Mouse (Mus musculus) neural tube, embryonic 14.5 days (tissue): ENCODE measurements around the gene Rin3. TPM values are rescaled to one million over a fixed set of nuclear protein-coding genes. Genes with fewer than 3 reads are reported as not detected.

ENCODE experiments used
- ATAC-seq: fragments of 200-750 bp; cut with Nextera tagmentation; 2 replicates; pipeline ENCODE4 v1.8.0; 2017; ENCODE audit warnings: low read depth, mild to moderate bottlenecking, moderate TSS enrichment, moderate library complexity
- H3K27ac ChIP-seq: fragments of 300-500 bp; sonication (generic); 2 replicates; pipeline ENCODE4 v1.5.1; 2014; ENCODE audit warnings: low read depth, mild to moderate bottlenecking, control low read depth, low read length, moderate library complexity, mixed read lengths
- H3K27me3 ChIP-seq: fragments of 300-500 bp; sonication (generic); 2 replicates; pipeline ENCODE4 v1.6.1; 2014; ENCODE audit warnings: low read length; ENCODE audit not compliant: control insufficient read depth, insufficient read depth
- H3K36me3 ChIP-seq: fragments of 300-500 bp; sonication (generic); 2 replicates; pipeline ENCODE4 v1.6.1; 2014; ENCODE audit warnings: low read length, mixed read lengths; ENCODE audit not compliant: control insufficient read depth, insufficient read depth
- H3K4me1 ChIP-seq: fragments of 300-500 bp; sonication (generic); 2 replicates; pipeline ENCODE4 v1.6.1; 2014; ENCODE audit warnings: low read length; ENCODE audit not compliant: control insufficient read depth, insufficient read depth
- H3K4me2 ChIP-seq: fragments of 300-500 bp; sonication (generic); 2 replicates; pipeline ENCODE4 v1.6.1; 2014; ENCODE audit warnings: mild to moderate bottlenecking, low read depth, low read length, control low read depth
- H3K4me3 ChIP-seq: fragments of 300-500 bp; sonication (generic); 2 replicates; pipeline ENCODE4 v1.5.1; 2014; ENCODE audit warnings: low read depth, low read length, control low read depth, mixed read lengths
- H3K9ac ChIP-seq: fragments of 300-500 bp; sonication (generic); replicated peaks from 2 replicates; pipeline ENCODE4 v1.6.1; 2014; ENCODE audit warnings: low read depth, mild to moderate bottlenecking, control low read depth, low read length, mixed read lengths
- H3K9me3 ChIP-seq: fragments of 300-500 bp; sonication (generic); 2 replicates; pipeline ENCODE4 v1.6.1; 2016; ENCODE audit warnings: low read length; ENCODE audit not compliant: control insufficient read depth
- WGBS: fragments of 180-500 bp; shearing (Covaris S2); extraction: QIAGEN DNeasy Blood & Tissue Kit; methylation state at CpG from one replicate; pipeline ENCODE4 v1.1.7; 2014; 5-methylcytosine and 5-hydroxymethylcytosine counted together
- polyA plus RNA-seq: library from polyadenylated mRNA; unstranded; fragments of >200 nt; fragmentation: Nextera tagmentation; extraction: Ambion mirVana; gene quantifications from 2 replicates; pipeline ENCODE4 v1.2.1, GENCODE M21; 2014

Gene Rin3
- polyA plus RNA-seq, 1 experiment from 2014 or later, result 0.95 TPM

DNA sequence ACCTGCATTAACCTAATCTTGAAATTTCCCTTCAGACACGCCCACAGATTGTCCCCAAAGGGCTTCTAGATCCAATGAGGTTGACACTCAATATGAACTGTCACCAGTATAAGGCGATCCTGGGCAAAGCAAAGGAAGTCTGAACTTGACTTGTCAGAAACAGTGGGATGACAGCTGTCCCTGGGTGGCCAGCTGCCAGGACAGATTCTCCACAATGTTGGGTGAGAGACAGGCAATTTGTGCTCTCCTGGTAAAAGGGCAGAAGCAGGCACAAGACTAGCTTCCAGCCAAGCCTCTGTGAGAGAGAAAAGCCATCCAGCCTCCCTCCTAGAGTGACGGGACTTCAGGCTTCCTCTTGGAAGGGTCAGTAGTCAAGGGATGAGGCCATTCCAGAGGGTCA, 89.5 kb downstream of the Rin3 start:
- ATAC-seq, result no peak
- 86% methylated on average over 3 of the region's 3 CpGs for whole genome bisulfite sequencing
- Histone ChIP-seq H3K36me3 (no peaks in the 10 kb centered on the region), H3K4me1 (no peaks in the 10 kb centered on the region), H3K4me2 (no peak overlapping the region), H3K9ac (no peak overlapping the region), H3K4me3 (no peak overlapping the region), H3K27ac (no peak overlapping the region), H3K9me3 (no peaks in the 10 kb centered on the region), H3K27me3 (no peaks in the 10 kb centered on the region)

DNA sequence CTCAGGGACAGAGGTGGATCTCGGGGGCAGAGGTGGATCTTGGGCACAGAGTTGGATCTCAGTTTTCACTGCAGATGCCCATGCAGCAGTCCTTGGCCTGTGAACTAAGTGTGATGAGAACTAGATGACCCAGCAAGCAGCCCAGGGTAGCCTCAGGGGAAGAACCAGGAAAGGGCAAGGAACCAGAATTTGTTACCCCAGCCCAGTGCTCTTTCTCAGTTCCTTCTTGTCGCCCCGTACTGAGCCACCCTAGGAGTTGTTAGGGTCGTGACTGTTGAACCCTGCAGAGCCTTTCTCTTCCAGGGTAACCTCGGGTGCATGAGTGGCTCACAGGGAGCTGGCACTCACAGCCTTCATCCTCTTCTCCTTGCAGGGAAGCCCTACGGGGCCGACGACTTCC, 99.3 kb downstream of the Rin3 start:
- Histone ChIP-seq H3K9me3 (no peaks in the 10 kb centered on the region), H3K4me3 (no peak overlapping the region), H3K4me2 (no peak overlapping the region), H3K36me3 (no peaks in the 10 kb centered on the region), H3K4me1 (no peaks in the 10 kb centered on the region), H3K9ac (no peak overlapping the region), H3K27ac (no peak overlapping the region), H3K27me3 (no peaks in the 10 kb centered on the region)
- 87% methylated on average over 8 of the region's 8 CpGs for WGBS
- no peak for ATAC-seq

DNA sequence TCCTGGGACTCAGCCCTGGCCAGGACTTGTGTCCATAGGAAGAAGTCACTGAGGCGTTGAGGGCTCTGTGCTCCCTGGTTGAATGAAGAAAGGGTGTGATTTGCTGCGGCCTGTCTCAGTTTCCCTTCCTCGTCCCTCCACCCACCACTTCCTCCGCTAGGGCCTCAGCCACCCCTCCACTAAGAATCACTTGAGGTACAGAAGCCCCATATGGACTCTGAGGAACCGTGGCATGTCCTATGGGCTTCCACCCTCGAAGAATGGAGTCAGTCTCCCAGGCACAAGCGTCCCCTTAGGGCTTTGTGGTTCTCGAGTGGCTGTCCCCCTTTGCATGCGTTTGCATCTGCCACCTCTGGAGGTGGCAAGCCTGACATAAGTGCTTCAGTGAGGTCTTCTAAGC, 100.4 kb downstream of the Rin3 start:
- Histone ChIP-seq H3K4me2 (no peak overlapping the region), H3K27ac (no peak overlapping the region), H3K4me1 (no peaks in the 10 kb centered on the region), H3K36me3 (no peaks in the 10 kb centered on the region), H3K27me3 (no peaks in the 10 kb centered on the region), H3K9me3 (no peaks in the 10 kb centered on the region), H3K9ac (no peak overlapping the region), H3K4me3 (no peak overlapping the region)
- 91% methylated on average over 9 of the region's 9 CpGs for WGBS
- ATAC-seq, result no peak

DNA sequence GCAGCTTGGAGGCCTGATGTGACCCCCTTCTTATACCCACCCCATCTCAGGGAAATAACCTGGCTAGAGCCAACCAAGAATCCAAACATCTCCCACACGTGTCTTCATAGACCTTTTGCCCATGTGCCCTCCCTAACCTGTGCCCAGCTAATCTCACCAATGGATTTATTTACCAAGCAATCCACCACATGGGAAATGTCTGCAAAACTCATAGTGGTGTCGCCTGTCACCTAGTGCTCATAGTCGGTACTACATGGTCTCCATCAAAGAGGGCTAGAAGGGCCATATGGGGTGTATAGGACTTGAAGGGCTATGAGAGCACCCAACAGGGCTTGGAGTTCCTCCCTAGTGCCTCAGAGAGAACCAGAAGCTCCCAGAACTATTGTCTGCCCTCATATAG, 102.0 kb downstream of the Rin3 start:
- ATAC-seq, result peak; percentile 49; the same call in 1 of the 2 replicates
- Histone ChIP-seq H3K27me3 (no peaks in the 10 kb centered on the region), H3K27ac (no peak overlapping the region), H3K9me3 (no peaks in the 10 kb centered on the region), H3K4me3 (no peak overlapping the region), H3K36me3 (no peaks in the 10 kb centered on the region), H3K9ac (no peak overlapping the region), H3K4me2 (no peak overlapping the region), H3K4me1 (no peaks in the 10 kb centered on the region)
- WGBS, result 36% methylated on average over 3 of the region's 3 CpGs

DNA sequence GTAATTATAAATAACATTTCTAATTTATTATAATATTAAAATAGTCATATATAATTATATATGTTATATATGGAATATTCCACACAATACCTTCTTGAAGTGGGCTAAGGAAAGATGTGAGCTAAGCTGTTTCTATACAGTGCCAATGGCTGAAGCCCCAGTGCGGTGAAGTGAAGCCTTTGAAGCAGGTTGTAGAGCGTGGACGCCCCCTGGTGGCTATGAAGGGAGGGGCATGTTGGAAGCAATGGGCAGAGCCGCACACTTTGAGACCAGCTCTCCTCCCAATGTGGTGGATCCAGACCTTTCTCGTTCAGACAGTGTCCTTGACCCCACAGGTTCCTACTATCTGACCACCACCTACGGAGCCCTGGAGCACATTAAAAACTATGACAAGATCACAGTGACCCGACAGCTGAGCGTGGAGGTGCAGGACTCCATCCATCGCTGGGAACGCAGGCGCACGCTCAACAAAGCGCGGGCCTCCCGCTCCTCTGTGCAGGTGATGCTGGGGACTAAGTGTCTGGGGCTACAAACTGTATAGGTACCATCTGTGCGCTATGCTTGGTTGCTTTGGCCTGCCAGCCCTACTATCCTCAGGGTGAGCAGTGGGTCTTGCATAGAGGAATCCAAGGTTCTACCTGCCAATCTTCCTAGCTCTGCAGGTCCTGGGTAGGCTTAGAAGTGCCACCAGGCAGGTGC, 104.5 kb downstream of the Rin3 start:
- Histone ChIP-seq H3K4me3 (no peak overlapping the region), H3K4me1 (no peaks in the 10 kb centered on the region), H3K9me3 (no peaks in the 10 kb centered on the region), H3K4me2 (no peak overlapping the region), H3K9ac (no peak overlapping the region), H3K27me3 (no peaks in the 10 kb centered on the region), H3K27ac (no peak overlapping the region), H3K36me3 (no peaks in the 10 kb centered on the region)
- 50% methylated on average over 16 of the region's 16 CpGs for whole genome bisulfite sequencing
- ATAC-seq, result peak; percentile 89

DNA sequence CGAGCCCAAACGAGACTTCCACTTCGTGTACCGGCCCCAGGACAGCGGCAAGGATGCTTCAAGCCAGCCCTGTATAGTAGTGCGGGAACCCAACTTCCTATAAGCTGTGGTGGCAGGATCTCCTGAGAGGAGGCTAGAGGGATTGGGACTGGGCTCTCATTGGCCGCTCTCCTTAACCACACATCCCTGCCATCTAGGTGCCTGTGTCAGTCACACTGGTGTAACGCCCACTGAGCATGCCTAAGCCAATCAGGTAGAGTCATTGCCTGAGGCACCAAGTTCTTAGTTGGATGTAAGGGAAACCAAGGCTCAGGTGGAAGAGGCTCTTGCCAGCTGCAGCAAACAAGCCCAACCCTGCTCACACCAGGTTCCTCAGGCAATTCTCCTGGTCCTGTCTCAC, 107.2 kb downstream of the Rin3 start:
- Histone ChIP-seq H3K4me1 (no peaks in the 10 kb centered on the region), H3K4me2 (no peak overlapping the region)
- no peak for ATAC-seq

DNA sequence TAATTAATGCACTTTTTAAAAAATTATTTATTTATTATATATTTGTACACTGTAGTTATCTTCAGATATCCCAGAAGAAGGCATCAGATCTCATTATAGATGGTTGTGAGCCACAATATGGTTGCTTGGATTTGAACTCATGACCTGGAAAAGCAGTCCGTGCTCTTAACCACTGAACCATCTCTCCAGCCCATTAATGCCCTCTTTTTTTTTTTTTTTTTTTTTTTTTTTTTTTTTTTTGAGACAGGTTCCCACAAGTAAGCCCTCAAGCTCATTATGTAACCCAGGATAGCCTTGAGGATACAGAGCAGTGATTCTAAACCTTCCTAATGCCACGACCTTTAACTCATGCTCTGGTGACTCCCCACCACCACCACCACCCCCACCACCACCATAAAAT, 108.3 kb downstream of the Rin3 start:
- H3K9ac ChIP-seq, result no peak overlapping the region
- H3K27ac ChIP-seq, result no peak overlapping the region
- no peaks in the 10 kb centered on the region for H3K36me3 ChIP-seq
- H3K9me3 ChIP-seq, result no peaks in the 10 kb centered on the region
- H3K4me1 ChIP-seq, result 0 out of 2 replicates have a peak, but pooled peaks cover under 1% of the 10 kb centered on the region
- 93% methylated on average over 2 of the region's 2 CpGs for WGBS
- H3K27me3 ChIP-seq, result no peaks in the 10 kb centered on the region
- H3K4me3 ChIP-seq, result no peak overlapping the region
- ATAC-seq, result no peak
- no peak overlapping the region for H3K4me2 ChIP-seq

More for the DNA sequence above, 107.2 kb downstream of the Rin3 start:
- Histone ChIP-seq H3K9ac (no peak overlapping the region), H3K27me3 (no peaks in the 10 kb centered on the region), H3K27ac (no peak overlapping the region), H3K9me3 (no peaks in the 10 kb centered on the region), H3K4me3 (no peak overlapping the region), H3K36me3 (no peaks in the 10 kb centered on the region)
- WGBS, result 35% methylated on average over 8 of the region's 8 CpGs

DNA sequence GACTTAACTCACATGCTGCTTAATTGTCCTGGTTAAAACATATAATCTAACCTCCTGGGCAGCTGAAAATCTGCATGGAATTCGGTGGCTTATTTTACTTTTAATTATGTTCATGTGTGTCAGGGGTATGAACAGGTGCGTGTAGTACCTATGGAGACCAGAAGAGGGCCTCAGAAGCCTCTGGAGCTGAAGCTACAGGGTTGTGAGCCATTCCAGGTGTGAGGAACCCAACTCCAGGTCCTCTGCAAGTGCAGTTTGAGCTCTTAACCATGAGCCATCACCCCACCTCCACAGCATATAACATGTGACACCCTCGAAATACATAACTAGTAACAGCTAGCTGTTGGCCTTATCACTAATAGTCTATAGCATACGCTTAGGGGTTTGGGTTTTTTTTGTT, 109.1 kb downstream of the Rin3 start:
- Histone ChIP-seq H3K4me2 (no peak overlapping the region), H3K9me3 (no peaks in the 10 kb centered on the region), H3K4me1 (0 out of 2 replicates have a peak, but pooled peaks cover 2% of the 10 kb centered on the region), H3K27ac (no peak overlapping the region), H3K4me3 (no peak overlapping the region), H3K9ac (no peak overlapping the region), H3K27me3 (no peaks in the 10 kb centered on the region), H3K36me3 (no peaks in the 10 kb centered on the region)
- ATAC-seq, result no peak
- 64% methylated on average over 4 of the region's 4 CpGs for WGBS

DNA sequence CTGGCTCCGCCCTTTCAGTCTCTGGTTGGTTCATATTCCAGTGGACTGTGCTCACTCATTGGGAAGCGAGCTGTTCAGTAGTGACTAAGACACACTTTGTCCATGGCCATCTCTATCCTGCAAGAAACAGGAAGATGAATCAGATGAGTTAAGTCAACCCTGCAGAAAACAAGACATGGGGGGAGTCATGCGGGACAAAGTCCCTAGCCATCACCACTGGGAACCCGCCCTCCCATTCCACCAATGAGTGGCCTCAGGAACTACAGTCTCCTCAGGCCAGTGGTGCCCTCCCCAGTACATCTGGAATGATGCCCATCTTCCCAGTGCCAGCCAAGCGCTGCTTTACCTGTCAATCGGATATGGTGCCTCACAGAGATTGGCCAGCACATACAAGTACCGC, 111.6 kb downstream of the Rin3 start:
- Histone ChIP-seq H3K4me1 (0 out of 2 replicates have a peak, but pooled peaks cover 2% of the 10 kb centered on the region), H3K27ac (no peak overlapping the region), H3K4me3 (no peak overlapping the region), H3K27me3 (no peaks in the 10 kb centered on the region), H3K9me3 (no peaks in the 10 kb centered on the region), H3K36me3 (peaks cover 3% of the 10 kb centered on the region; the same call in 1 of the 2 replicates), H3K9ac (no peak overlapping the region), H3K4me2 (no peak overlapping the region)
- 93% methylated on average over 7 of the region's 7 CpGs for WGBS
- ATAC-seq, result no peak
